Mouse (Mus musculus) stomach, postnatal 0 days (tissue): ENCODE results near the gene Myo5a.

Experiments
- CTCF ChIP-seq: IDR thresholded peaks from 2 replicates; pipeline ENCODE4 v1.5.1; 2016; ENCODE audit warnings: antibody characterized with exemption, low read depth, mild to moderate bottlenecking, moderate library complexity
- EP300 ChIP-seq: optimal IDR thresholded peaks from 2 replicates; pipeline ENCODE3; 2016; ENCODE audit warnings: antibody characterized with exemption

- TF ChIP-seq CTCF, result no peak
- no peak for TF ChIP-seq EP300
Measured at GRCm38 (mm10) chr9:75032408-75032807, 38.4 kb upstream of the Myo5a start.
